Mouse (Mus musculus) erythroblast, embryonic 14.5 days (primary cell): Measurements from ENCODE around the gene Cbs.

ENCODE experiments used
- GATA1 ChIP-seq: IDR thresholded peaks from 2 replicates; pipeline ENCODE4 v1.6.1; 2012; ENCODE audit warnings: low read length, inconsistent platforms, mixed read lengths
- TAL1 ChIP-seq: IDR thresholded peaks from 3 replicates; pipeline ENCODE4 v1.6.1; 2012; ENCODE audit warnings: low read length, inconsistent platforms, mixed read lengths

GRCm38 (mm10) chr17:31598593-31598992 lies 38.4 kb downstream of the Cbs start:
- TF ChIP-seq TAL1 (no peak), GATA1 (no peak)
